Mouse (Mus musculus) layer of hippocampus, postnatal 25 days (tissue): ENCODE results near the gene Rnf114. TPM values are rescaled to one million over a fixed set of nuclear protein-coding genes. Genes with fewer than 3 reads are reported as not detected.
A peak's percentile ranks its signal among the peaks of the same experiment; 100 is the strongest.

ENCODE experiments used
- DNase-seq, 2 experiments: peaks; one replicate each; pipeline ENCODE4 v3.0.0; 2022; ENCODE audit warnings: mixed read lengths in 2 of 2, low spot score in 1 of 2; ENCODE audit errors: extremely low spot score in 1 of 2
- total RNA-seq, 2 experiments: library from RNA; stranded (reverse); gene quantifications; 2 replicates each; pipeline ENCODE4 v1.2.3; 2021

Rnf114 gene
- total RNA-seq, 2 experiments from 2014 or later, result 51.1 to 53.1 TPM

DNA sequence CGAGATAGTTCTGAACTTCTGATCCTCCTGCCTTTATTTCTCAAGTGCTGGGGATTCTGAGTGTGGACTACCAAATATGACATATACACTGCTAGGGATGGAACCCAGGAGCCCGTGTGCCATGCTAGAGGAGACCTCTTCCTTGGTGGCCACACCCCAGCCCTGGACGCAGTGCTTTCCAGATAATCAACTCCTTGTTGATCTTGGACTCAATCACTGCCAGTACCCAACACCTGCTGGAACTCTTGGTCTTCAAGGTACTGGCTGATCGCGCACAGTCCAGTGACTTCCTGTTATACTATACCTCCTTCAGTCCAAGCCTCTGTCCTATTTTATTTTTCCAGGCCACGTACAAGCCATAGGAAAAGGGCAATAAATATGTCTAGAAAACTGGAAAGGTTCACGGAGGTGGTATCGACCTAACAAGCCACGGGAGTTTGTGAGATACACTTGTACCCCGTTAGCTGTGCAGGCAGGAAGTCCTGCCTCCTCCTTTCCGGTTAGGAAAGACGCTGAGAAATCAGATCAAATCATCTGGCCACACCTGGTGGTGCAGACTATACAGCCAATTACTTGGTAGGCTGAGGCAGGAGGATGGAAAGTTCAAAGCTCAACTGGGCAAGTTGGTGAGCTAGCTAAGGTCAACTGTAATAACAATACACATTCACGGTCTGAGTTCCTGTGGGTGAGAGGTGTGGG is 10.3 kb downstream of the Rnf114 start:
- DNase-seq, result no peak

DNA sequence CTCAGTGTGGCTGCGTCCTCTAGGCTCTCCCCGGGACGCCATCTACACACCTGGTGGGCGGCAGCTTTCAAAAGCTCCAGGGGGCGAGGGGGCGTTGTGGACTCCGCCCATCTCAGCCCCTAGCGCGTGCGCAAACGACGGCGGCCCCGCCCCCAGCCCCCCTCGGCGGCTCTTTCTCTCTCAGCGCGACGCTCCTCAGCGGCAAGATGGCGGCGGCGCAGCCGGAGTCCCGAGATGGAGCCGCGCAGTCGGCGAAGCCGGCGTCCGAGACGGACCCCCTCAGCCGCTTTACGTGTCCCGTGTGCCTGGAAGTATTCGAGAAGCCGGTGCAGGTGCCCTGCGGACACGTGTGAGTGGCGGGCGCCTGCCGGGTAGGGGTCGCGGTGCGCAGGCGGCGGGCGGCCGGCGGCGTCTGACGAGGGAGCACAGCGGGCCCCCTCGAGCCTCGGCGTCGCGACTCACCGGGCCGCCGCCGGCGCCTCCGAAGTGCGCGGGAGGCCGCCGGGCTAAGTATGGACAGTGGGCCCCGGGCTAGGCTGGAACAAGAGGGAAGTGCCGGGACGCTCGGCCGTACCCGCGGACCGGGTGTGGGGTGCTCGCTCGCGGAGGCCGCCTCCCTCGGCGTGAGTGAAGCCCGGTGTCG is 10.9 kb downstream of the Rnf114 start:
- DNase-seq, result peak; percentile 82 to 84

DNA sequence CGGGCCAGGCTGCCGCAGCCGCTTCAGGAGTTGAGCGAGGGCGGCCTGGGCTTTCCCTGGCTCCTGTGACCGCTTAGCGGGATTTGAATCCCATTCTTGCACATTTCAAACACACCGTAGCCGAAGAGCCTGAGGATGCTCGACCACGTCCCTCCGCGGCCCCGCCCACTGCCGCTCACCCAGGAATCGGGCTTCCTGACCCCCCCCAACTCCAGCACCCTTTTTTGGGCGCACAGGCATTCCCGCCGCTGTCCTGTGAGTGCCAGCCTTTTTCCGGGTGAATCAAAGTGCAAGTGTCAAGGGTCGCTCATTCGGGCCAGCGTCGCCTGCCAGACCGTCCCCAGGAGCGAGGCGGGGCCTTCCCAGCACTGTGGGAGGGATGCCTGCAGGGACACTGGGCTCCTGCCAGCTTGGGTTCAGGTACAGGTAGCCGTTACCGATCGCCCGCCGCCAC is 11.5 kb downstream of the Rnf114 start:
- DNase-seq, result no peak

DNA sequence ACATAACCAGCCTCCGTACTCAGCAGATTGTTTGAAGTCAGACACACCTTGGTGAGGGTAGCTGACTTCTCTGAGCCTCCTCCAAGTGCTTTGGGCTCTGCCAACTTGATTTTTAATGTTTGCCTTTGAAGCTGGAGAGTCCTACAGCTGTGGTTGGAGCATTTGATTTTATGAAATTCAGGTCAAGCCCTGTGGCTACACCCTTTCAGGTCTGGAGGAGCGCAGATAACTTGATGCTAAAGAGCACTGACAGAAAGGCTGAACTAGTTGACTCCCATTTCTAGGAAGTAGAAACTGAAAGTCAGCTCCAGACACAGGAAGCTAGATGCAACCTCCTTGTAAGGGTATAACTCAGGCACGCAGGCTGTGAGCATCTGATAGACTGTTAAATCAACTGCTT is 12.7 kb downstream of the Rnf114 start:
- no peak for DNase-seq

DNA sequence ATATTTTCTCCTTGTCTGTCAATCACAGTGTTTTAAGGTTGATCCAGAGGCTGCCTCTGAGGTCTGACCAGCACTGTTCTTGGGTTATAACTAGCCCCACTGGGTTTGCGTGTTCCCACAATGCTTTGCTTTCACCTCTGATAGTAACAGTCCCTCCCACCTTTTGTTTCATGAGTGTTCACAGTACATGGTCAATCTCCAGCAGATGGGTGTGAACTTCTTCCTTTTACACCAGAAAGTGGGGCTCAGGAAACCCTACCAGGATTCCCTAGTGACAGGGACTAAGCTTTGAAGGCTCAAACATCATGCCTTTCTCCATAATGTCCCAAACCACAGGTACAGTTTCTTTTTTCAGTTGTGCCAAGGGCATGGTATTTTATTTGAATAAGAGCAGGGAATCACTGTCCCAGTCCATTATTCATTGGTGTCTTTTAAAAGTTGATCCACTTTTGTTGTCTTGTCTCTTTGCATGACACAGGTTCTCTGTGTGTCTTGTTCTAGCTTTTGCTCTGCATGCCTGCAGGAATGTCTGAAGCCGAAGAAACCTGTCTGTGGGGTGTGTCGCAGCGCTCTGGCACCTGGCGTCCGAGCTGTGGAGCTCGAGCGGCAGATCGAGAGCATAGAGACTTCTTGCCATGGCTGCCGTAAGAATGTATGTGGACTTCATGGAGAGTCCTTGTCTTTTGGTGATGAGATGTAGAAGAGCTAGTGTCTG is 14.3 kb downstream of the Rnf114 start:
- no peak for DNase-seq

DNA sequence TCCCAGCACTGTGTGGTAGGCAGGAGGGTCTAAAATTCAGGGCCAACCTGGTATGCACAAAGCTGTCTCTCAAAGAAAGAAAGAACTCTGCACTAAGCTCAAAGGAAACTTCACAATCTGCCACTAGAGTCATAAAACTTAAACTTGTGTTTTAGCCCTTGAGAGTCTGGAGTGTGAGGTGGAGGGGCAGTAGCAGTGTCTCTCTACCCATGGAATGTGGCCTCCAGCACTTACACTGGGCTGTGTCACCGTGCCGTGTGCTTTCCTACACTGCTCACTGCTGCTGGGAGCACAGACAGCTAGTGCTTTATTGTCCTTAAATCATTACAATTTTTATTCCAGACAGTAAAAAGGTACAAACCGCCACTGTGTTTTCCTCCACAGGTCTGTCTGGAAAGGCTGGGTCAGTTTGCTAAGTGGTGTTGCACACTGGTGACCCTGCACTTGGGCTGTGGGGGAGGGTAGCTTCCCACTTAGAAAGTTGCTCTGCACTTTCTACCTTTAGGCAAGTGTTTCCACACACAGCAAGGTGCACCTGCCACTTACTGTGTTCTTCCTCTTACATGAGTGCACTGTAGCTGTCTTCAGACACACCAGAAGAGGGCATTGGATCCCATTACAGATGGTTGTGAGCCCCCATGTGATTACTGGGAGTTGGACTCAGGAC is 15.4 kb downstream of the Rnf114 start:
- no peak for DNase-seq

DNA sequence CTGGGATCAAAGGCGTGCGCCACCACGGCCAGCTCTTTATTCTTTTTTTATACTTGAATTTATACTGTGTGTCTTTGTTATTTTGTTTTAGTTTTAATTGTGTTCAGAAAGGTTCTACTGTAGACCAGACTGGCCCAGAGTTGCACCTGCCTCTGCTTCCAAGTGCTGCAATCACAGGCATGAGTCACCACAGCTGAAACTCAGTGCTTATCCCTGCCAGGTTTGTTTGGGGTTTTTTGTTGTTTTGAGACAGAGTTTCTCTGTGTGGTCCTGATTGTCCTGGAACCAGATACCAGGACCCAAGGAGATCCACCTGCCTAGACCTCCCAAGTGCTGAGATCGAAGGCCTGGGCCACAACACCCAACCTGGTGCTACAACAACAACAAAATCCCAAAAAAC is 16.1 kb downstream of the Rnf114 start:
- no peak for DNase-seq

DNA sequence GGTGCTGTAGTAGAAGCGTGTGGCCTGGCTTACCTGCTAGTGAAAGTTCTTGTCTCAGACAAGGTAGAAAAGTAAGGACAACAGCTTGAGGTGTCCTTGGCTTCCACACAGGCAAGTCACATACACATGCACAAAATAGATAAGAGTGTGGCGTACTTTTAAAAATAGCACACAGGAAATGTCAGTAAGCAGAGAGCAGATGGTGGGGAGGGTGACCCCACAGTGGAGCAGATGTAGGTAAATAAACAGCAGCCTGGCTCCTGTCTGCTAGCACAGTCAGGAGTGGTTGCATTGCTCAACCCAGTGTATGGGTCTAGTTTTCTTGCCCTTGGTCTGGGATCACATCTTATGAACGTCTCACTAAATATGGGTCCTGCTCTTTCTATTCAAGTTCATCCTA is 18.0 kb downstream of the Rnf114 start:
- no peak for DNase-seq

DNA sequence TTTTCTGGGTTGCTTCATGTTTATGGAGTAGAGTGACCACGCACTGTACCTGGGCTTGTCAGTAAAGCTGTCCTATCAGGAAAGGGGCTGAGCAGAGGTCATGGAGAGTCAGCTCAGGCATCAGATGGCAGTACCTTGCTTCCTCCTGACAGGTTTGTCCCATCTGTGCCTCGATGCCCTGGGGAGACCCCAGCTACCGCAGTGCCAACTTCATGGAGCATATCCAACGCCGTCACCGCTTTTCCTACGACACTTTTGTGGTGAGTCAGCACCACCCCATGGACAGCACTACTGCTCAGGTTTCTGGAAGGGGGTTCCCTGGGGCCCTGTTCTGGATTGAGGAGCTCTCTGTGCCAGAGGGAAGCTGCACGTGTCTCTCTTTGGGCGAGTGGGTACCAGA is 19.9 kb downstream of the Rnf114 start:
- DNase-seq, result no peak

DNA sequence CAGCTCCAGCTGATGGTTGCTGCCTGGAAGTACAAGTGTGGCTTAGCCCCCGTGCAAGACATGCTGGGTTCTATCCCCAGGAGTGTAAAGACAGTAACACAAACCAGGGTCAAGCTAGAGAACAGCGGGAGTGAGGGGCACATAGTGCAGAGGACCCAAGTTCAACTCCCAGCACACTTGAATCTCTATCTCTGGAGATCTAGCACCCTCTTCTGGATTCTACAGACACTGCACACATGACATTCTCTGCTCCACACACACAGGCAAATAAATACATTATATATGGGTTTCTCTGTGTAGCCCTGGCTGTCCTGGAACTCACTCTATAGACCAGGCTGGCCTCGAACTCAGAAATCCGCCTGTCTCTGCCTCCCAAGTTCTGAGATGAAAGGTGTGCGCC is 20.5 kb downstream of the Rnf114 start:
- no peak for DNase-seq

DNA sequence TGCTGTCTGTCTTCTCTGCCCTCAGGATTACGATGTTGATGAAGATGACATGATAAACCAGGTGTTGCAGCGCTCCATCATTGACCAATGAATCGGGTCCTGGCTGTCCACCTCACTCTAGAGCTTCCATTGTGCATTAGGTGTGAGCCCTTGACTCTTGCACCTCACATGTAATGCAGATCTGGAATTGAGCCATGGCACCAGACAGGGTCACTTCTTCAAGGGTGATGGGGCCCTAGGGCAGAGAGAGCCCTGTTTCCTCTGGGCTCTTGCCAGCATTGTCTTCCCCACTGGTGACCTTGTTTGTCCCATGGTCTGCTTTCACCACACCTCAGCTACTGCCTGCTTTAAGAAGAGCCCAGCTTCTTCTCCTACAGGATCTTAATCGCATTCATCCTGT is 22.2 kb downstream of the Rnf114 start:
- no peak for DNase-seq

DNA sequence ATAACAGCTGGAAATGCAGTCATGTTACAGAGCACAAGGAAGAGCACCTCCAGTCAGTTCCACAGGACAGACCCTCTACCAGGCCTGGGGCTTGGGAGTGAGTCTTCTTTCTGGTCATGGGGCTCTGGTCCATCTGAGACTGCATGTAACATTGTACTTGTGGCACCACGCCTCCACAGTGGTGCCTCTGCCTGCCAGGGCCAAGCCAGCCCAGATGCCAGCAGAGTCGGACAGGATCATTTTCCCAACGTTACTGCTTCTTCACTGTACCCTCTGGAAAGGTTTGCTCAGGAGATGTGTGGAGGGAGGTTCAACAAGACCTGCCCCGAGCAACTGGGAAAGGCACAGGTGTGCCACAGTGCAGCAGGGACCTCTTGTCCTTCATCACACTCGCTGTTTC is 23.2 kb downstream of the Rnf114 start:
- DNase-seq, result no peak

DNA sequence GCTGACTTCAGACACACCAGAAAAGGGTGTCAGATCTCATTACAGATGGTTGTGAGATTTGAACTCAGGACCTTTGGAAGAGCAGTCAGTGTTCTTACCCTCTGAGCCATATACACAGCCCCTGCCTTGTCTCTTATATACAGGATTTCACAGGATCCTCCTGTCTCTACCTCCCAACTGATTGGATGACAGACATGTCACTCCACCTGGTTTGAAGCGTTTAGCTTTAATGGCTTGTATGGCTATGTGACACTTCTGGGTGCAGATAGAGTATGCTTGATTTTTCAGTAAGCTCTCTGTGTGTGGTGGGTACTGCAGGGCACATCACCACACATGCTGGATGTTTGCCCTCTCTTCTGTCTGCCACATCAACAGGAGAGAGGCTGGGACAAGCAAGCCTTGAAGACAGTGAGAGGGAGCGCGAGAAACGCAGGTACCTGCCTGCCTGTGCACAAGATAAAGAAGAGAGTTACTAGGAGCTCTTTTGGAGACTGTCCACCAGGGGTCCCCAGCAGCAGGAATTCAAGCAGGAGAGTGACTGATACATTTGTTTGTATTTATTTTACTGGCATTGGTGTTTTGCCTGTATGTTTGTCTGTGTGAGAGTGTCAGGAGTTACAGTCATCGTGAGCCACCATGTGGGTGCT is 27.3 kb downstream of the Rnf114 start:
- DNase-seq, result no peak

DNA sequence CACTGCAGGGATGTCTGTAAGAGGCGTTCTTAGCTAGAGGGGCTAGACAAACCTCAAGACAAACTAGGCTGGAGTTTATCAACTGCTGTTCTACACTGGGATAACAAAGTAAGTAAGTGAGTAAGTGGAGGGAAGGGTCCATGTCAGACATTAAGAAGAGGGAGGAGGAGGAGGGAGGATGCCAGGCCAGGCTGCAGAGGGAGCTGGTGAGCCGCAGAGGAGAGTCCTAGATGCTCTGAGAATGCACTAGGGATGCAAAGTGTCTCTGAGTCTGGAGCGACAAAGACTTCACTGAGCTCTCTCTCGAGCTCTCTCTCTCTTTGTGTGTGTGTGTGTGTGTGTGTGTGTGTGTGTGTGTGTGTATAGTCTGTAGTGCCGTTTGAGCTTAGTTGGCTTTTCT is 35.8 kb downstream of the Rnf114 start:
- peak in 1 of 2 experiments; percentile 43 for DNase-seq

DNA sequence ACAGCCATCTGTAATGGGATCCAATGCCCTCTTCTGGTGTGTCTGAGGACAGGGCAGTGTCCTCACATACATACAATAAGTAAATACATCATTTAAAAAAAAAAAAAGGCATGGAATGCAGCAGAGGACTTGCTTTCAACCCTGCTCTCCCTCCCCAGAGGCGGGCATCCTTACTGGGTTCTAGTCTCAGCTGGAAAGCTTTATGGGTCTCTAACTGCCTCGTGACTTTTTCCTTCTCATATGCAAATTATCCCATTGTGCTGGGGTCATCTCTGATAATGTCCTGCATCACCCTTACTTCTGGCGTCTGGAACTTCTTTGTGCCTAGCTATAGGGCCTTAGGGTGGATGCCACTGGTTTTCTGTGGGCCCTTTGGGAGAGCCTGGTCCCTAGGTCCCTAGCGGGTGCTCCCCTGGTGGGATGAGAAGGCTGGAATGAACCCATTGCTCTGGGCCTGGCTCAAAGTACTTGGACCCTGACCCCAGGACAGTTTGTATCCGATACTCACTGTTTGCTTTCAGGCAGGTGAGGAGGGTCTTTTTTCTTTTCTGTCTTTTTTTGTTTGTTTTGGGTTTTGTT is 37.6 kb downstream of the Rnf114 start:
- DNase-seq, result no peak

DNA sequence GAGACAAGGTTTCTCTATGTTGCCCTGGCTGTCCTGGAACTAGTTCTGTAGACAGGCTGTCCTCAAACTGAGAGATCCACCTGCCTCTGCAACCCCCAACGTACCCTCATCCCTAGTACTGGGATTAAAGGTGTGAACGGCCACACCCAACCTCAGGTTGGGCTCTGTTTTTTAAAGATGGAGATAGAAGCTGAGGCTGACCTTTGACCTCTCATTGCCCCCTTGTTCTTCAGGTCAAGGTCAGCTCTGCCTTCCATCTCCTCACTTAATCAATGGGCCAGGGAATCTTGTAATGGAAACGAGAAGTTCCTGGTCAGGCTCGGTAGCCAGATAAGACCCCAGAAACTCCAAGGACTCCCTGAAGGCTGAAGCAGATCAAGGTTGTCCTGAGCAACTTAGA is 38.1 kb downstream of the Rnf114 start:
- no peak for DNase-seq

DNA sequence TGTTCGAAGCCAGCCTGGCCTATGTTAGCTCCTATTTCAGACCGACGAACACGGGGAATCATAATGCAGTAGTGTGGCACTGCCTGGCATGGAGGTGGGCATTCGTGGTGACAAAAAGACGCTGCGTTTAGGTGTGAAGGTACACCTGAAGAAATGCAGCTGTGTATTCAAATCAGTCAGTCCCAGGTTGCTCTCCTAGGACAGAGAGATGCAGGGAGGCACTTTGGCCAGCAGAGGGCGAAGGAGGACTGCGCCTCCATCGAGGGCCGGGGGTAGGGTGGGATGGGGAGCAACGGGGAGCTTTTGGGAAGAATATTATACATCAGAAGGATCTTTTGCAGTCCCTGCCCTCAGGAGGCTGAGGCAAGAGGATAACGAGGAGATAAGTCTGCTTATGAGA is 39.7 kb downstream of the Rnf114 start:
- peak; percentile 36 to 60 for DNase-seq

DNA sequence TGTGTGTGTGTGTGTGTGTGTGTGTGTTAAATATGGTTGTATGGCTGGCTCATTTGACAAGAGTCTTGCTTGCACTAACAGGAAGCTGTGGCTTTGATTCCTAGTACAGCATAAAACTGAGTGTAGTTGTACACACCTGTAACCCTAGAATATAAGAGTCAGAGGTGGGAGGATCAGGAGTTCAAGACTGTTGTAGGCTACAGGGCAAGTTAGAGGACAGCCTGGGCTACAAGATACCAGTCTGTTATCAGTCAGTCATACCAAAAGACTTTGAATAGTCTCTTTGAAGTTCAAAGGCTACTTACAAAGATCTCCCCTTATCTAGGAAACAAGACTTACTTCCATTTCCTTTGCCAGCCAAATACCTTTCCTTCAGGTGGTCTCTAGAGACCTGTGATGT is 41.4 kb downstream of the Rnf114 start:
- DNase-seq, result no peak

DNA sequence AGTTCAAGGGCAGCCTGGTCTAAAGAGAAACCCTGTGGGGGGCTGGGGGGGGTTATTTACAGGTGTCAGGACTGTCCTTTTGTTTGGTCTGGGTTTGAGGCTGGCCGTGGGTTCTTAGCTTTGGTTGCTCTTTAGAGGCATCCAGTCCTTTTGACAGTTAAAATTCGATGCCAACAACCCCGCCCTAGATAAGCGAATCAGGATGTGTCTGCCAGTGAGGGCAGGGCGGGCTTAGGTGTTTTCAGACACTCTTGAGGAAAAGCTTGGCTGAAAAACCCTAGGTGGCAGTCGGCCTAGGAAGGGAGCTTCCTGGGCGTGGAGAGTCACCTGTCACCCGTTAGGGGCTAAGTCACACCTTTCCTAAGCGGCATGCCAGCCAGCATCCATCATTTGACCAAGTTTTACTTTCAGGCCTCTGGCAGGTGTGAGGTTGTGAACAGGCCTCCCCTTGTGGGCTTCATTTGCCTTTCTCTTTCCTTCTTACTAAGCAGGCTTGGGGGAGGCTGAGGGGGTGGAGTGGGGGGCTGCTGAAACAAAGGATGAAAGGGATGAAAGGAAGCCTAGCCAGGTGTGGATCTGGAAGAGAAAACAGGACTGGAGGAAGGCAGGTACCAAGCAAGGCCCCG is 44.0 kb downstream of the Rnf114 start:
- DNase-seq, result no peak
